Mouse (Mus musculus): ENCODE data around the gene Mad1l1. TPM values are rescaled to one million over a fixed set of nuclear protein-coding genes. Genes with fewer than 3 reads are reported as not detected.

The Mad1l1 gene
- total RNA-seq, 1 experiment from 2014 or later: 38.8 TPM

DNA sequence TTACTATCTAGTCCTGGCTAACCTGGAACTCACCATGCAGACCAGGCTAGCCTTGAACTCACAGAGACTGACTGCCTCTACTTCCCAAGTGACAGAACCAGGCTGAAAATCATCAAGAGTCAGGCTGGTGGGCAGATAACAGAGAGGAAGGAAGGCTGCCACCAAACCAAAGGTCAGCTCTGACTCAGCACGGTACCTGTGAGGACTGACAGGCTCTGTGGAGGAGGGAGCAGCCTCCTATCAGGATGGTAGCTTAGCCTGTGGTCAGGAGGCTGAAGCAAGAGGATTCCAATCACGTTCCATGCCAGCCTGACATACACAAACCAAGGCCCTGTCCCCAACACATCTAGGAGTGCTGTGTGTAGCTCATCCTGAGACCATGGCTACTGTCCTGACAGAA, 54.3 kb downstream of the Mad1l1 start:
- no peak for ATAC-seq (ENCODE audit: extremely low read depth, insufficient number of reproducible peaks, low FRiP score, poor library complexity, severe bottlenecking)

DNA sequence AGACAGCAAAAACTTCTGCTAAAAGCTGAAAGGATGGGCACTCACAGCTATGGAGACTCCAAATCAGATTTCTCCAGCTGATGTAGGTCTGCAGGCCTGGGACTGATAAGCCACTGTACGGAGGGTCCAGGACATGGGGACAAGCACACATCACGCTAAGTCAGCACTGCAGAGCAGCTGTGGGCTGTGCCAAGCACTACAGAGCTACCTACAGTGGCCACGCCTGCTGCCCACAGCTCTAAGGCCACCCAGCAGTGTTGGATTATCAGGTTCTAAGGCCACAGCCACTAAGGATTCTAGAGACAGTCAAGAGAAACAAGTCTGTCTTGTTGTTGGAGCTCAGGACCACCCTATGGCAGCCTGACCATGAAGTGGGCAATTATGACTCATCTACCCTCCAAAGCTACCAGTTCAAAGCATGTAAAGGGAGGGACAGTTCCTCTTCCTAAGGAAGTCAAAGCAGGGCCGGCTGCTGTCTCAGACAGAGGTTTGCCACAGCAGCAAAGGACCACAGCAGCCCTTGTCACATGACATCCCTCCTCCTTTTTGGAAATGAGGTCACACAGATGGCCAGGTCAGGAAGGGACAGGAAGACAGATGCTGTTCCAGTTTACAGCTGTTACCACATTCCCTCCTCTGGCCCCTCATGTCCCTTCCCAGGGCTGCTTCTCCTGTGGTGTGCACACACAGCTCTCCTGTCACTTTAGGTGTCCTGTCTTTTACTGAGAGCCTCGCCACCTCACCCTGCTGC, 56.4 kb downstream of the Mad1l1 start:
- no peak for ATAC-seq (ENCODE audit: extremely low read depth, insufficient number of reproducible peaks, low FRiP score, poor library complexity, severe bottlenecking)

DNA sequence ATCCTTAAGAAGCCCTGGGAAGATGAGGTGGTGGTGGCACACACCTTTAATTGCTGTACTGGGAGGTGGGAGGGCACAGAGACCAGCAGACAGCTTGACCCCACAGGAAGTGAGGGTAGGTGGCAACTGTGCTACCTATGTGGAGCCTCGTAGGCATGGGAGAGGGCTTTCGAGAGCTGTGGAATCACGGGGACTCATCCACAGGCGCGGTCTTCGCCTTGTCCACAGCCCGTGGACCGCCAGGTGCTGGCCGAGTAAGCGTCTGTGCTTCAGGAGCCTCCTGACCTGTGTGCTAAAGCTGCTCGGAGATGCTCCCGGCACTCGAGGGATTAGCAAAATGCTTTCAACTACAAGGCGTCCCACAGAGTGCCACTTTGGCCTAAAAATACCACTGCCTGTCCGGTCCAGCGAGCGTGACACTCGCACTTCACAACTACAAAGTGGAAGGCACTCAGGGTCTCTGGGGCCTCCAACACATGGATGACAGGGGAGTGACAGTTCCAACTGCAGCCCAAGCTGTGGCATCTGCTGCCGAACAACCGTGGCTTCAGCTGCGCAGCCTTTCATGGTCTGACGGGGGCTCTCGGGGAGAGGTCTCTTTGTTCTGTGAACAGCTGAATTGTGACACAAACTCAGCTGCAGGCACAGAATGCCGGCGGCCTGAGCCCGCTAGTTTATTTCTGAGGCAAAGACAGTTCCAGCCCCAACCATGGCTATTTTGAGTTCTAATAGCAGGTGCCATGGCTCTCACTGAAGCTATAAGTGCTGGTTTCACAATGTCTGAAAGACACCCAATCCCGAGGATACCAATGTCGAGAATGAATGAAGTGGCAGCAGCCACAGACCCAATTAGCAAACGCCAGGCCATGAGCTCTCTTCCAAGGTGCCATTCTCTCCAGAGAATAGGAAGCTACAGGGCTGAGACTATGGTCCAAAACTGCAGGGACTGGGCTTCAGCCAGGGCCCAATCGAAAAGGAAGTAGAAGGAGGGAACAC, 57.3 kb downstream of the Mad1l1 start:
- ATAC-seq (ENCODE audit: extremely low read depth, insufficient number of reproducible peaks, low FRiP score, poor library complexity, severe bottlenecking): no peak

DNA sequence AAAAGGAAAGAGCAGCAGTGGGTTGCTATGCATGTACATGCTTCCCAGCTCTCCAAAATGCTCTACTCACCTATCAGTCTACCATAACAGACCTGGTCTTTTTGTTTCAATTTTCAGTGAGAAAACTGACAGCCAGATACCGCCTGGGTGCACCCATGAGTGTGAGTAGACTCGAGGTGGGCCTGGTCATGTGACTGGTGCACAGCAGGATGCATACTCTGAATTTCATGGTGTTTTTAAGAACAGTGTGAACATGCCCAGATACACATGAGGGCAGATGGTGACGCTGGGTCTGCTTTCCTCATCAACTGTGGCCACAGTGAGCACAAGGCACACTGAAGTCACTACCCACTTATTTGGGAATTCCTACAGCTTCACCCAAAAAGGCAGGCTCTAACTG, 59.0 kb downstream of the Mad1l1 start:
- ATAC-seq (ENCODE audit: extremely low read depth, insufficient number of reproducible peaks, low FRiP score, poor library complexity, severe bottlenecking): no peak

DNA sequence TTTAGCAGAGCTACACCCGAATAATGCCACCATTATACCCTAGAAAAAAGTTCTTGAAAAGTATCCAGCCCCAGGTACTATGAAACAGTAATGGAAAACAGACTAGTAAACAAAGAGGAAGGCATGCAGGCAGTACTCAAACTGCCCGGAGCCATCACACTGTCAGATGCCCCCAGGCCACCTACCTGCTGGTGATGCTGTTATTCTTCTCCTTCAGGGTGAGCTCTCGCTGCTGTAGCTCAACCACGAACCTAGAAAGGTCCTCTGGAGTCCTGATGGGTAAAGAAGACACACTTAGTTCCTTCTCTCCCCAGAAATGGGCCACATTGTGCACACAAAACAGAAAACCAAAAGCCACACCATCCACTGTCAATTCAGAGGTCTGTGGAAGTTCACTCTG, 60.0 kb downstream of the Mad1l1 start:
- no peak for ATAC-seq (ENCODE audit: extremely low read depth, insufficient number of reproducible peaks, low FRiP score, poor library complexity, severe bottlenecking)

GRCm38 (mm10) chr5:140258633-140259032, 62.7 kb downstream of the Mad1l1 start:
- ATAC-seq (ENCODE audit: extremely low read depth, insufficient number of reproducible peaks, low FRiP score, poor library complexity, severe bottlenecking): no peak

DNA sequence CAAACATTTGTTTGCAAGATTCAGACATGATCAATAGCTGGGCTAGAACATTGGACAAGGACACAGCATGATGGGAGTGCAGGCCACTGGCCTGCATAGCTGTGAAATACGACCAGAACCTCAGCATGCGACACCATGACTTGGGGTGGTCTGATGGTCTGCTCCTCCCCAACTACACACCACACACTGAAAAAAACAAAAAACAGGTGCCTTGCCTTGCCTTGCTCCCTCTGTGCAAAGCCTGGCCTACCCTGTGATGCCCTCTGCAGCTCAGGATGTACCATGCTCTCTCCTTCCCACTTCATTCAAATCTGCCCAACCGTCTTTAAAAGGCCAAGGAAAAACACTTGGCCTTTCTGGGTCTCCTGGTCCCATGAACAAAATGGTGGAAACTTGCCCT, 63.3 kb downstream of the Mad1l1 start:
- no peak for ATAC-seq (ENCODE audit: extremely low read depth, insufficient number of reproducible peaks, low FRiP score, poor library complexity, severe bottlenecking)

DNA sequence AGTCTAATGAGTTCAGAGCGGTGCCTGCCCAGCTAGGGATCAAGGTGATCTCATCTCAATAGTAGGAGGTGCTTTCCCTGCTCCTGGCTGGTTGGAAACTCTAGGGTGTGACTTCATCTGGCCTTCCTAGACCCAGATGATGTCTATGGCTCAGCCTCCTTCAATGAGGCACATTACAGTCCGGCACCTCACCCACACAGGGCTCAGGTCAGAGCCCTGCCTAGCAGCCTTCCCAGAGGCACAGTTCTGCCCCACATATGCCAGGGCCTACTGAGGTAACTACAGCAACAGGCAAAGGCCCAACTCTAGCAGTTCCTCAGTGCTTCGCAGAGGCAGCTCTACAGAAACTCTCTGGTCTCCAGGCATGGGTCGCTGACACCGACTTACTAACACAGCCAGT, 63.9 kb downstream of the Mad1l1 start:
- no peak for ATAC-seq (ENCODE audit: extremely low read depth, insufficient number of reproducible peaks, low FRiP score, poor library complexity, severe bottlenecking)

GRCm38 (mm10) chr5:140256685-140257084, 64.7 kb downstream of the Mad1l1 start:
- ATAC-seq (ENCODE audit: extremely low read depth, insufficient number of reproducible peaks, low FRiP score, poor library complexity, severe bottlenecking): no peak

GRCm38 (mm10) chr5:140255265-140255664, 66.1 kb downstream of the Mad1l1 start:
- ATAC-seq (ENCODE audit: extremely low read depth, insufficient number of reproducible peaks, low FRiP score, poor library complexity, severe bottlenecking): no peak

DNA sequence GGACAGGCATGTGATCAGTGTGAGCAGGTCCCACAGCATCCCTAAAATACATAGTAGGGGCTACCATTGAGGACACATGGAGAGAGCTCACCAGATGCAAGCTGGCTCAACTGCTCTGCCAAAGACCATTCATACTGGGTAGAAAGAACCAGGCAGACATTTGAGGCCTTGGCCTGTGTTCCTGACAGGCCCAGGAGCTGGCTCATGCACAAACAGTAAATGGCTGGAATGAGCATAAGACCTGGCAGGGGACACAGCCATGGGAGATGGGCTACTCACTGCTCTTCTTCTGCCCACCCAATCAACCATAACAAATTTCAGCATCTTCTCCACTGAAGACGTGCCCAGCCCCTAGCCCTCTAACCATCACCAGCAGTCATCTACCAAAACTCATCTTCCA, 66.7 kb downstream of the Mad1l1 start:
- ATAC-seq (ENCODE audit: extremely low read depth, insufficient number of reproducible peaks, low FRiP score, poor library complexity, severe bottlenecking): no peak

DNA sequence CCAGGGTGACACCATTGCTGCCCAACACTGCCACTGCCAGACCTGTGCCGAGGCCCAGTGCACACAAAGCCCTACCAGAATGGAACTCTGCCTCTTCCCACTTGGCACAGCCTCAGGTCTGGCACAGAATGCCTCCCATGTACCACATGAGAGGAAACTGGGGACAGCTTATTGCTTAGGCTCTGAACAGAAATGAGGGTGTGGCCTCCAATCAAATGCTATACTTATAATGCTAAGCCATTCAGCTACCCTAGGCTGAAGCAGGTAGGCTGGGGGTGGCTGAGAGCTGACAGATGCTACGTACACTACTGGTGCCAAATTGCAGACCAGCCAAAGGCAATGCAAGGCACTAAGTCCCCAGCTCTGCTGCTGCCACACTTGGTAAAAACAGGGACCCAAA, 69.4 kb downstream of the Mad1l1 start:
- no peak for ATAC-seq (ENCODE audit: extremely low read depth, insufficient number of reproducible peaks, low FRiP score, poor library complexity, severe bottlenecking)

DNA sequence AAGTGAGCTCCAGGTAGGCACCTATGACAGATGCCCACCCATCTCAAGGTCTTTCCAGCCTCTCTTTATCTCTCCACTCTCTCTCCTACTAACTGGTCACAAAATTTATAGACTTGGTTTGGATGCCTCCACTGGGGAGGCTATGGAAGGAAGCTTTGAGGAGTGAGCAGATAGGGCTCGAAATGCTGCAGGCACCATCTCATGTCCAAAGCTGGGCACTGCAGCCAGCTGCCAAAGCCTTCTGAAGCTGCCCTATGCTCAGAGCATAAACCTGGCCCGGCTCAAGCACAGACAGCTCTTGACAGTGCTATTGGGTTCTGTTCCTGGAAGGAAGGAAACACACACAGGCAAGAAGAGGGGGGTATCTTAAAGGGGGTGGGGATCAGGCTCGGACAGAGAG, 71.0 kb downstream of the Mad1l1 start:
- no peak for ATAC-seq (ENCODE audit: extremely low read depth, insufficient number of reproducible peaks, low FRiP score, poor library complexity, severe bottlenecking)

GRCm38 (mm10) chr5:140249359-140250062, 71.8 kb downstream of the Mad1l1 start:
- ATAC-seq (ENCODE audit: extremely low read depth, insufficient number of reproducible peaks, low FRiP score, poor library complexity, severe bottlenecking): no peak

DNA sequence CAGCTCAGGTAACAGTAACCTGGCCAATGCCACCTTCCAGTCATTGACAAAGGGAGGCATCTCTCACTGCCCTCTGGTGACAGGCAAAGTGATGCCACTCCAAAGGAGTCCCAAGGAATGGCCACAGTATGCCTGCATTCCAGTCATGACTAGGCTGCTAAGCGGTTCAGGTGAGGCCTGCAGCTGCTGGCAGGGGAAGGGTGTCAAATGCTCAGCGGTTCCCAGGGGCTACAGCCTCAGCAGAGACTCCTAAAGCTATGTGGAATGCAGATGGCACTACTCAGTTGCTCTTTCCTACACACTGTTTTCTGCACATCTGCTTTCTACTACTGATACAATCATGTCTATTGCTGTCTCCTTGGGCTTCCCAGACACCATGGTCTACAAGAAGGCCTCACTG, 73.3 kb downstream of the Mad1l1 start:
- no peak for ATAC-seq (ENCODE audit: extremely low read depth, insufficient number of reproducible peaks, low FRiP score, poor library complexity, severe bottlenecking)

- no peak for ATAC-seq (ENCODE audit: extremely low read depth, insufficient number of reproducible peaks, low FRiP score, poor library complexity, severe bottlenecking)
These were observed 81.1 kb downstream of the Mad1l1 start for GRCm38 (mm10) chr5:140240235-140240634.

- no peak for ATAC-seq (ENCODE audit: extremely low read depth, insufficient number of reproducible peaks, low FRiP score, poor library complexity, severe bottlenecking)
These were observed 82.5 kb downstream of the Mad1l1 start for GRCm38 (mm10) chr5:140238880-140239279.

- no peak for ATAC-seq (ENCODE audit: extremely low read depth, insufficient number of reproducible peaks, low FRiP score, poor library complexity, severe bottlenecking)
These were observed 90.5 kb downstream of the Mad1l1 start for GRCm38 (mm10) chr5:140230818-140231217.

DNA sequence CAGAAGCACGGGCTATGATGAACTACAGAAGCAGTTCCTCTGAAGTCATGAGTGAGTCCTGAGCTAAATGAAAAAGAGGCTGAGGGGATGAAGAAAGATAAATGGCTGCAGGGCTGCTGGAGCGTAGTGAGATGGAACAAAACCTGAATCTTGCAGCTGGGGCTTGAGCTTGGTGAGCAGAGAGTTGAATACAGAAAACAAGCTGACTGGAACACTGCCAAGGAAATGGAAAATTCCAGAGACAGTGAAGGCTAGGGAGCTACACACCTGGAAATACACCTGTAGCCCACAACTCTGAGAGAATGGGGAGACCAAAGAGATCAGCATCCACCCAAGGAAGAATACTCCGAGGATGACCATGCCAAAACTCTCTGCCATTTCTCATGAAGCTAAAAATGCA, 93.0 kb downstream of the Mad1l1 start:
- no peak for ATAC-seq (ENCODE audit: extremely low read depth, insufficient number of reproducible peaks, low FRiP score, poor library complexity, severe bottlenecking)

Data from neutrophil, adult 5-6 weeks (primary cell).